Mouse (Mus musculus) E14TG2a.4 (cell line): ENCODE measurements around the gene Ano10.

Experiments used
- CTCF ChIP-seq: conservative IDR thresholded peaks from 2 replicates; pipeline ENCODE4 v1.5.1; 2014; ENCODE audit warnings: low read length
- NANOG ChIP-seq: IDR thresholded peaks from 2 replicates; pipeline ENCODE4 v1.6.1; 2014; ENCODE audit warnings: borderline replicate concordance, low read length, mixed read lengths

DNA sequence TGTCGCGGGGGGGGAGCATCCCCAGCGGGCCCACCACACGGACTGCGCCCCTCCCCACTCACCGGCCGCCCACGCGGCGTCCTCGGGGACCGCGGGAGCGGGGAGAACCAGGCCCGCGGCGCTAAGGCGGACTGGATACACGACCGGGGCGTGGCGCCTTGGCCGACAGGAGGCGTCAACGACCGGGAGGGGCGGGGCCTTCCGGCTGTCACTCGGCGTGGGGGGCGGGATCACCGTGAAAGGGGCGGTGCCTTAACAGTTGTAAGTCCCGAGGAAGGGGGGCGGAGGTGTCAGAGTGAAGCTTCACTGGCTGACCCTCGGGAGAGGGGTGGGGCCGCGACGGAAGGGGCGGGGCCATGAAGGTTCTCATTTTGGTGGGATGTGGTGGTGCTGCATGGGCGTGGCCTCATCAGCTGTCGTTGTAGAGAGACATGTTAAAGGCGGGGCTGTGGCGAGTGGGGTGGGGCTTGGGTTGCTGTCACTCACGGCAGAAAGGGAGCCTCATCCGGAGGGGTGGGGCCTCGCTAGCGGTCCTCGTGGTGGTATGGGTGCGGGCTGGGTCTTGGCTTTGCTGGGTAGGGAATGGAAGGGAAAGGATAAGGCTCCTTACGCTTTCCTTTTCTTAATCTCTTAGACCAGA, at the start of gene Ano10:
- TF ChIP-seq CTCF (no peak), NANOG (no peak)
